Mouse (Mus musculus) erythroblast, adult 5-6 weeks (primary cell): Measurements from ENCODE around the gene Parp1. TPM values are rescaled to one million over a fixed set of nuclear protein-coding genes. Genes with fewer than 3 reads are reported as not detected.

ENCODE experiments used
- ATAC-seq: replicated peaks from 2 replicates; pipeline ENCODE4 v1.8.0; 2016; ENCODE audit warnings: moderate number of reproducible peaks, mild to moderate bottlenecking, moderate TSS enrichment, inconsistent platforms; ENCODE audit not compliant: poor library complexity, low FRiP score, severe bottlenecking
- total RNA-seq, 2 experiments: library from RNA; stranded (forward) in 1 of 2; stranded (reverse) in 1 of 2; fragments of 150-400 nt in 1 of 2; fragments of 200-764, 138-1000 nt in 1 of 2; gene quantifications; 2 replicates each; pipeline versions ENCODE4 v1.2.3 to v1.2.4; 2015 to 2017; ENCODE audit warnings: low replicate concordance in 2 of 2

Parp1 gene
- total RNA-seq (2015; ENCODE audit: low replicate concordance), result 13.4 and 20.6 TPM in 2 replicates
- total RNA-seq (2017; ENCODE audit: low replicate concordance), result 23.5 and 26.2 TPM in 2 replicates

- peak; percentile 98 for ATAC-seq
Observed at GRCm38 (mm10) chr1:180568761-180569452, at the start of gene Parp1. TSS of gene Parp1 (plus strand) at chr1:180568924.

- no peak for ATAC-seq
Observed at GRCm38 (mm10) chr1:180519520-180519919, 49.2 kb upstream of the Parp1 start.

DNA sequence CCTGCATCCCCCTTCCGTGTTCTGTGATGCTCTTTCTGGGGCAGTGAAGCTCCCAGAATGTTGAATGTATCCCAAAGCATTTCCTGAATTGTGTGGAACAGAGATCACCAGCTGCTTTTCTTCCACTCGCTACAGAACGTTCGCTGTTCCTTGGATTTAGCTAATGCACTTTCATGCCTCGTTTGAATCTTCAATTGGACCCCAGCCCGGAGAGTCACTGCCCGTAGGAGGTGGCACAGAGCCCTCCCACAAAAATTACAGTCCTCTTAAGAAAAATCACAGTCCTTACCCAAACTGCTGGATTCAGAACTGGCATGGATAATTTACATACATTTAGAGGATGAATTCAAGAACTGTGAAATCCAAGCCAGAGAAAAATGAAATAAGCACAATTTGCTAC lies 48.5 kb upstream of the Parp1 start:
- ATAC-seq, result no peak

DNA sequence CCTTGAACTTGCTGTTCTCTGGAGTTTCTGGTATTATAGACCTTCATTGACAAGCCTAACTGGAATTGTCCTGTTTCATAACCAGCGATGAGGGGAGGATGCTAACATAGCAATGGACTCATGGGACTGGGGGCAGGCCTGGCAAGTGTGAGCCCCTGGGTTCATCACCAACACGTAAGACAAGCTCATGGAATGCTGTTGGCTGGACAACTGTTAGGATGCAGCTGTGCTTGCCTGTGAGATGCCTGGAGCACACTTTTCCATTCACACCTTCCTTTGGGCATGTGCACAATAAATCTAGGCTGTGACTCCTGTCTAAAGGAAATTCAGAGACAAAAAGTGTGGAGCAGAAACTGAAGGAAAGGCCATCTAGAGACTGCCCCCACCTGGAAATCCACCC lies 45.4 kb upstream of the Parp1 start:
- ATAC-seq, result no peak

GRCm38 (mm10) chr1:180525301-180525700 lies 43.4 kb upstream of the Parp1 start:
- no peak for ATAC-seq

DNA sequence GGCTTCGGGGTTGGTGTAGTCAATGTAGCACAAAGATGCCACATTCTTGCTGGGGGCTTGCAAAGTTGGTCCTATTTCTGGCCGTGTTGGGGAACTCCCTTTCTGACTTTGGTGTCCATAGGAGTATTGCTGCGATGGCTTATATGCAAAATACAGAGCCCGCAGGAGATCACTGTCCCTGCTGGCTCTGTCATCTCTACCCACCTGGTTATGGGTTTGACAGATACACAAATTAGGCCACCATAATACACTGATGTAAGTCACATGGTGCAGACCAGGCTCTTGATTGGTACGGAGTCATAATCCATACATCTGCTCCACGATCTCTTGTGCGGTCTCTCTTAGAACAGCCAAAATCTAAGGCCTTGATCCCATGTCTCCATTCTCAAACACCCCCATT lies 38.9 kb upstream of the Parp1 start:
- ATAC-seq, result no peak

GRCm38 (mm10) chr1:180530457-180531263 lies 38.1 kb upstream of the Parp1 start:
- no peak for ATAC-seq

- no peak for ATAC-seq
Observed at GRCm38 (mm10) chr1:180532671-180533070, 36.1 kb upstream of the Parp1 start.

DNA sequence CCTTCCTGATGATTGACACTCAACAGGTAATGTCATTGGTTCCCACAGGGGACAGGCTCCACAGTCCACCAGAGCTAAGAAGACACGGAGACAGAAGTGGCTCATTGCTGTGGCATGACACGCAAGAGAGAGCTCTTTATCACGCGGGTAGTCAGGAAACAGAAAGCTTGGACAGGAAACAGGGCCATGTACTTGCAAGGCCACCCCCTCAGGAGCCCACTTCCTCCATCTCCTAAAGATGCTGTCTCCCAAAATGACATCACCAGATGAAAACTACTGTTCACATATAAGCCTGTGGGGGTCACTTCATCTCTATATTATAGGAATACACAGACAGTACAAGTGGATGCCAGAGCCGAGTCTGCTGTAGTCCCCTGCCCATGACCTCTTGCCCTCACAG lies 32.0 kb upstream of the Parp1 start:
- no peak for ATAC-seq

DNA sequence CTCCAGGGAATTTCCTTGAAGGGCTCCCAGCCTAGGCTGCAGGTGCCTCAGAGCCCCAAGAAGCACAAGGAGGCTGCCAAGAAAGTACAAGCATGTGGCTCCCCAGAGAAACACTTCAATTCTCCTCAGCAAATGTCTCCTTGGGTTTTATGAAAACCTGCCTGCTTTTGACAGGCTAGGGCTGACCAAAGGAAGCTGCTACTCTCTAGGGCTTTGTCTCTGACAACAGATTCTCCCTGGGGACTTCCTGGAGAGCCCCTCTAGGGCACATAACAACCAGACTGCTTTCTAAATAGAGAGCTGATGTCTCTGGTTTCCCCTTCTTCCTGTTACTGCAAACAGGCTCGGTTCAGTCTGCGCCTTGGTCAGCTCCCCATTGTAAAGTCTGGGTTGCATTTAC lies 27.5 kb upstream of the Parp1 start:
- no peak for ATAC-seq

DNA sequence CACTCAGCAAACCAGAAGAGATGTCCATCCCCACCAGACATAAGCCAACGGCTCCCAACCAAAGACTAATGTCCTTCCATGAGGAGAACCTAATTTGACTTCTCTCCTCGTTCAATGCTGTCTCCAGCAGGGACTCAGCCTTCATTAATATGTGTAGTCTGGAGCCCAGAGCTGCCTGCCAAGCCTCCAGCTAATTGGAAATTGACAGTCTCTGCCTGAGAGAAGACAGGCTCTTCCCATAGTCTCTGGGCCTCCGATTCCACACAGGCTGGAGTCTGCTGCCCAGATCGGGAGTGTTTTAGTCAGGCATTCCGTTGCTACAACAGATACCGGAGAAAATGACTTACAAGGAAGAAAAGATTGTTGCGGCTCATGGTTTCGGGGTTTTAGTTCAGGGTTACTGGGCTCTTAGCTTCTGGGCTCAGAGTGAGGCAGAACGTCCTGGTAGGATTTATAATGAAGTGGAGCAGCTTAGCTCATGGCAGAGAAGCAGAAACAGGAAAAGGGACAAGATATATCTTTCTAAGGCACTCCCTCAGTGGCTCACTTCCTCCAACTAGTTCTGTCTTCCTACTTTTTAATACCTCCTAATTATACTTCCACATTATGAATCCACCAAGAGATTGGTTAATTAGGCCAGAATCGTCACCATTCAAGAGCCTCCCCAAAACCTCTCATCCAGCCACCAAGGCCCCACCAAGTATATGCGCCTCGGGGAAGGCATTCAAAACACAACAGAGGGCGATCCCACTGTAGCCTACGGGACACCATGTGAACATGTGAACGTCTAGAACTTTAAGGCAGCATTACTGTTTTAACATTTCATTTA lies 26.6 kb upstream of the Parp1 start:
- no peak for ATAC-seq

DNA sequence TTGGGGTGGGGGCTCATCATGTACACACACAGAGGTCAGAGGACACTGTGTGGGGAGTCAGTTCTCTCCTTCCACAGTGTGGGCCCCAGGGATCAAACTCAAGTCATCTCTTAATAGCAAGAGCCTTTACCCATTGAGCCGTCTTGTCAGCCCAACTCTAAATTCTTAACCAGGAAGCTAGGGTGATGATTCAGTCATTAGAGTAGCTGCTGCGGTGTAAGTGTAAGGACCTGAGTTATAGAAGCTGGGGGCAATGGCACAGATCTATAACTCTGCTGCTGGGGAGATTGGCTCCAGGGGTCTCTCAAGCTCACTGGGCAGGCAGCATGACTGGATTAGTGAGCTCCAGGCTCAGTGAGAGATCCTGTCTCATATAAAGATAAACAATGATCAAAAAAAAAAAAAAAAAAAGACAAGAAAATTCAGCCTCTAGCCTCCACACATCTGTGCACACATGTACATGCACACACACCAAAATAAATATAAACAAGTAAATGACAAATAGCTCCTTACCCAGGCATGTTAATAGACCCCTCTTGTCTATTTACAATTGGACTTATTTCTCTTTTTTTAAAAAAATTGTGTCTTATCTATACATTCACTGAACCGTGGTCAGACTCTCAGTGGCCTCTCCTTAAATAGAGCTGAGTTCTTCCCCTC lies 25.9 kb upstream of the Parp1 start:
- ATAC-seq, result no peak

DNA sequence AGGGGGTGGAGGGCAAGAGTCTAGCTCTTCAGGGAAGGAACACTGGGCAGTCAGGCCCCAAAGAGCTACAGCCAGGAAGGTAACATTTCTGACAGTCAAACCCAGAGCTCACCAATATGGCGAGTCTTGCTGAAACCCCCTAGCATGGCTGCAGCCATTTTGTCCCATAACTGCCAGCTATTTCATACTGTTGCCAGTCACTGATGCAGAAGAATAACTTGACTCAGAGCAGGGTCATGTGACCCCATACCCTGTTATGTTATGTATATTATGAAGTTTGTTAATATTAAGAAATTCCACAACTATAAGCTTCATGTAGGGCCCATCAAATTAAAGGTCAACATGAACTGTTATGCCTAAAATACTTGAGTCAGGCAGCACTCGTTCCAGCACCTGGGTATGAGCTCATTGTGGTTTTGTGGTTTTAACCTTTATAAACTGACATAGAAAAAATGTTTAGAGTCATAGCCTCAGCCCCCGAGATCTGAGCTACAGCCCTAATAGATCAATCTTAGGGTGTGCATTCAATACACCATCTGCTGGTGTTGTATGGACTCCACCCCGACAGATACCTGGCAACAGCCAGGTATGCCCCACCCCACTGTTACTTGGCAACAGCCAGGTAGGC lies 22.7 kb upstream of the Parp1 start:
- no peak for ATAC-seq

- no peak for ATAC-seq
Observed at GRCm38 (mm10) chr1:180546798-180547750, 21.6 kb upstream of the Parp1 start.

DNA sequence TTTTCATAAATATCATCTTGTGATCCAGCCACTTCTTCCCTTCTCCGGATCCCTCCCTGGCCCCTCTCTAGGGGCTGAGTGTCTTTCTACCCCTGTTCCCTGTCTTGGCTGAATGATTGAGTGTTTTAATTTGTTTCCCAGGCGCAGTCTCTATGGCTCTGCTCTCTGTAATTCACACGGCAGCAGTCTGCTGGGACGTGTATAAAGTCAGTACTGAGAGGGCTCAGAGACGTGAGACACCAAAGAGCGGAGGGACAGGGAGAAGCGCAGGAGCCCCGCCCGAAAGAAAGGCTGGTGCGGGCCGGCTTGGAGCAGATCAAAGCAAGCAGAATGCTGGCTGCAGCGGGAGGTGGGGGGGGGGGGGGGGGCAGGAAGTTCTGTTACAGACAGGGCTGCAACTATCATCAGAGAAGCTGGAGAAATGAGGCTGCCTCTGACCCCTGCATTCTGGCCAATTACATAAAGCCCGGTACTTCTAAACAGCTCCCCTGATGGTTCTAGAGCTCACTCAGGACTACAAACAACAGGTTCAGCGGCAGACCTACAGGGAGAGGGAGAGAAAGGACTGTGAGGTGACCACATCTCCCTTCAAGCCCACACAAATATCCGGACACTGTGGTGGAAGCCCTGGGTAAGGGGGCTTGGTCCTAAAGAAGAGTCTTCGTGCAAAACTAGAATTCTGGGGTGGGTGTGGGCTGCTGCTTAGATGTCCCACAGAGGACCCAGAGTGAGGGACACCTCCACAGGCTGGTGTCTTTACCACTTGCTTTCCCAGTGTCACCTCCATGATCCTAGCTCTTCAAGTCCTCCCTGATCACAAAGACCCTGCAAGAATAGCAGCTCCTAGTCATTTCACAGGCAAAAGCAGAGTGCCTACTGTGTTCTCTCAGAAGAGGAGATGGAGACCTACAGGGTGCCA lies 20.7 kb upstream of the Parp1 start:
- ATAC-seq, result no peak

DNA sequence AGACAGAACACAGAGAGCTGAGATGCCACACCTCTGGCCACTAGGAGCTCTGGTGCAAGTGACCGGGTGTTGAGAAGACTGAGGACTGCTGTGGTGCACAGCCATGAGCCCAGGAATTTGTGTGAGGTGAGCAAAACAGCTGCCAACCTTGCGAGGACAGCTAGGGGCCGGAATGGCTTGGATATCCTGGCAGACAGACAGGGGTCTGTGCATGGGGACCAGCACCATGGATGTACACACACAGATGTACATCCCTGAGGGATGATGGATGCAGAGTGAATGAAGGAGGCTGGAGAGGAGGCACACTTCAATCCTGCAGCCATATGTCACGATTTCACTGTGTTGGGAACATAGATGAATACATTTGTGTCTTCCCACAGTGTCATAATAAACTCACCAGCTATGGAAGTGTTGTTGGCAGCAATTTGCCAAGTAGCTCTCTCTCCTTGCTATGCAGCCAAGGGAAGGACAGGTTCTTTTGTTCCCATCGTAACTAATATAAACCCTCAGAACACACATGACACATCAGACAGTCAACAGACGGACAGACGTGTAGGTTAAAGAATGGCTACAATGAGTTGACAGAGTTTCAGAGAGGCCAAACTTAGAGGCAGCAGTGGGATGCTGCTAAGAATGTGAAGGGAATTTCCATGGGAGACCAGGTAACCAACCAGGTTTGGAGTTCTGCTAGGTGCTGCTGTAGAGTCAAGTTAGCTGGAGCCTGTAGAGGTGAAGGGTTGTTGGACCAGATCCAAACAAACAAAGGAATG lies 19.0 kb upstream of the Parp1 start:
- ATAC-seq, result no peak

DNA sequence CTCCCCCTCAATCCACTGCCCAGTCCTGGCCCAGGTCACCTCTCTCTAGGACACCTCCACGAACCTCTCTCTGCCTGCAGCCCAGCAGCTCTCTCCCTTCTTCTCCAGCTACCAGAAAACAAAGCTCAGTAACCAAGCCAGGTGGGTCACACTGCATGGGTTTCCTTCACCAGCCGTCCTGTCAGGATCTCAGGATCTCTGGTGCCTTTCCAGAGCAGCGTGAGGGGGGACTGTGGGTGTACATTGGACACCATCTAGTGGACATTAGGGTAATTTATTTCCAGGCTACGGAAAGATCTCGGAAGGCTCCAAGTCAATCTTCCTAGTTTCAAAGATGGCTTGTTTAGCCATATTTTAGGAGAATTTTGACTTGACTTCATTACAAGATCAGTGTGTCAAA lies 18.0 kb upstream of the Parp1 start:
- no peak for ATAC-seq
